Mouse (Mus musculus): ENCODE measurements around the gene Zdhhc9.

Gene Zdhhc9

DNA sequence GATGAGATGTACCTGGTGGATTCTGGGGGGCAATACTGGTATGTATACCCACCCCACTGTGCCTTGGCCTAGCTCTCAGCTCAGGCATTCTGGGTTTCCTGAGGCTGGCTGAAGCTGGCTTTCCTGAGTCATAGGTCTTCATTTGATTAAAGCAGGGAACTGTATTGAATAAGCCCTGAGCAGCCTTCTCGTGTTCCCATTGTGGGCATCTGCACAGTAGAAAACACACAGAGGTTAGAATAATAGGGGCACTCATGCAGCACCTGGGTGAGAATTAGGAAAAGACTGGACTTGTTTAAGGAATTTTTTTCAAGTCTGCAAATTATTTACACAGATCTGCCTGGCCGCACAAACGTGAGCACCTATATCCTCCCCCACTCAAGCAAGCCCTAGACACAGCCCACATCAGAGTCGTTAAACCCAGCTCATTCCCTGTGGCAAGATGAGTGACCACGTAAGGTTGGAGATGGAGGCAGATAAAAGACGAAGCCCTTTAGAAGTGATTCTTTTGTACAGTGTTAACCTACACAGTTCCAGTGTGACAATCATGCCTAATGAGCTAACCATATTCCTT is 81.7 kb downstream of the Zdhhc9 start:
- DNase-seq (ENCODE audit: low spot score in 2 of 2) = no peak

DNA sequence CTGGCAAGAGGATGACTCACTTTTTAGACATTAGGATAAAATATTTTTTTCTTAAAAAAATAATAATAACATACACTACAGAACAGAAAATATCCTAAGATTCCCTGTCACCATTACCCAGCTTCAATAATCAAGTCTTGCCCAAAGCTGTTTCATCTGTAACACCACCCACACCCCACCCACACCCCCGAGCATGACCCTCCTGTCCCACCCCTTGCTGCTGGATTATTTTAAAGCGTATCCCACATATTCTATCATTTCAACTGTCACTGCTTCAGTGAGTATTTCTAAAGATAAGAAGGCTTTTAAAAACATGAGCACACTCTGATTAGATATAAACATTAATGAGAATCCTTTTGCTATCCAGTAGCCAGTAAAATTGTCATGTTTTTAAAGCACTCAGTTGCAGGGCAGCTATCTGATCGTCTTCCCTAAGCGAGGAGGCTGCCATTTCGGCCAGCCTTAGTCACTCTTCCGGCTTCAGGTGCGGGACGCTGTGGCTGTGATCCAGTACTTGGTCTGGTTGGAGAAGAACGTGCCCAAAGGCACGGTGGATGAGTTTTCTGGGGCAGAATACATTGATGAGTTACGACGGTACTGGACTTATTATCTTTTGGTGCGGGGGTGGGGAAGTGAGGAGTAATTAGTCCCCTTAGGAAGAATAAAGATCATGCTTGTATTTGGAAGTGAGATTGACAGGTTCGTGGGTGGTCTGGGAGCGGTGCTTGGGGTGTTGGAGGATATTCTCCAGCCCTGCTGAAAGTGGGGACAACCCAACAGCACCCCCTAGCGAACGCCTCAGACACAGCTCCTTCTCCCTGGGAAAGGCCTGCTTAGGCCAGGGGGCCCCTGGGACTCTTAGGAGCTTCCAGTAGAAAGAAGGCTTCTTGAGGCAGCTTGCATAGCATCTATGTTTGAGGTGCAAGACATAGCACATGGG is 84.3 kb downstream of the Zdhhc9 start:
- peak; percentile 5 to 31 for DNase-seq (ENCODE audit: low spot score in 2 of 2)
